Mouse (Mus musculus) forebrain, embryonic 15.5 days (tissue): Measurements from ENCODE around the gene Trak1. TPM values are rescaled to one million over a fixed set of nuclear protein-coding genes. Genes with fewer than 3 reads are reported as not detected.

Experiments used
- ATAC-seq: fragments of 200-750 bp; cut with Nextera tagmentation; replicated peaks from 2 replicates; pipeline ENCODE4 v1.8.0; 2017; ENCODE audit warnings: mild to moderate bottlenecking, moderate TSS enrichment, moderate library complexity
- H3K27ac ChIP-seq: fragments of 300-500 bp; sonication (generic); replicated peaks from 2 replicates; pipeline ENCODE4 v1.5.1; 2015; ENCODE audit warnings: mild to moderate bottlenecking, inconsistent platforms
- H3K27me3 ChIP-seq: fragments of 300-500 bp; sonication (generic); 2 replicates; pipeline ENCODE4 v1.6.1; 2015; ENCODE audit warnings: inconsistent platforms
- H3K36me3 ChIP-seq: fragments of 300-500 bp; sonication (generic); 2 replicates; pipeline ENCODE4 v1.6.1; 2015; ENCODE audit warnings: mild to moderate bottlenecking, inconsistent platforms
- H3K4me1 ChIP-seq: fragments of 300-500 bp; sonication (generic); 2 replicates; pipeline ENCODE4 v1.6.1; 2015; ENCODE audit warnings: inconsistent platforms
- H3K4me2 ChIP-seq: fragments of 300-500 bp; sonication (generic); replicated peaks from 2 replicates; pipeline ENCODE4 v1.6.1; 2015; ENCODE audit warnings: mild to moderate bottlenecking, inconsistent platforms
- H3K4me3 ChIP-seq: fragments of 300-500 bp; sonication (generic); 2 replicates; pipeline ENCODE4 v1.5.1; 2015; ENCODE audit warnings: mild to moderate bottlenecking, inconsistent platforms
- H3K9ac ChIP-seq: fragments of 300-500 bp; sonication (generic); replicated peaks from 2 replicates; pipeline ENCODE4 v1.6.1; 2015; ENCODE audit warnings: mild to moderate bottlenecking, inconsistent platforms
- H3K9me3 ChIP-seq: fragments of 300-500 bp; sonication (generic); 2 replicates; pipeline ENCODE4 v1.6.1; 2016; ENCODE audit warnings: inconsistent platforms
- WGBS: fragments of 180-500 bp; shearing (Covaris S2); methylation state at CpG from one replicate; pipeline ENCODE4 v1.1.7; 2015; ENCODE audit warnings: mixed read lengths; 5-methylcytosine and 5-hydroxymethylcytosine counted together
- polyA plus RNA-seq: library from polyadenylated mRNA; unstranded; fragments of >200 nt; fragmentation: Nextera tagmentation; extraction: Ambion mirVana; gene quantifications from 2 replicates; pipeline ENCODE4 v1.2.1, GENCODE M21; 2015

Gene Trak1
- polyA plus RNA-seq, 1 experiment from 2014 or later: 75.8 TPM

DNA sequence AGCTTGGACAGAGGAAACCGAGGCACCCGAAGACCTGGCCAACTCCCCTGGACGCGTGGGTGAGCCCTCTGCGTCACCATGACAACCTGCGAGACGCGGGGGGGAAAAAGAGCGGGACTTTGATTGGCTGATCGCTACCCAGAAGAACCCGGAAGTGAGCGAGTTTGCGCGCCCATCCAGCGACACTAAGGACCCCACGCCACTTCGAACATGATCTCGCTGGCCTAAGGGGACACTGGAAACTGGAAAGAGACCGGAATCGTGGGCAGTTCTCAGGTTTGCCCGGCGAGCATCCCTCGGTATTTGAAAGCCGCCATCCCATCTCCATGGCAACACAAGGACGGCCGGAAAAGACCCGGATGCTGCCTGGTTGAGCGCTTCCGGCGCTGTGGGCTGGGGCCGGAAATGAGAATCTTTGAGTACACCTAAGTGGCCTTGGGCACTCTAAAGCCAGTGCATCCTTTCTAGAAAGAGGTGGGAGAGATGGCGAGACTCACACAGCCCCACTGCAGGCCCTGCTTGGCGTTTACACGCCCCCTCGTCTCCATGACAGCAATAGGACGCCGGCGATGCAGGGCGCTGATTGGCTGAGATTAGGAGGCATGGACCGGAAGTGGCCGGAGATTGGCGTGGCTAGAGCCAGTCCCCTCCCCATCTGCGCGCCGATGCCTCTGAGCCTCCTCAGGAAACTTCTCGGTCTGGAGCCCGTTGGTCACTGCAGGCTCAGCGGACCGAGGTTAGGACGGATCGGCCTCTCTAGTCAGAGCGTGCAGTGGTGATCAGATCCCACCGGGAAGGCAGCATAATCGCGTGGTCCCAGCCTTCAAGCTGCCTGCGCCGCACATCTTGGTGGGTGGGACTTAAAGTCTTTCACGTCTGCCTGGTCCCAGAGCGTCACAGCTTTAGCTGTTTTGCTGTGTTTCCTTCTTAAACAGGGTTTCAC lies 19.9 kb upstream of the Trak1 start, which contains the start of gene Ulk4:
TSS of gene Ulk4 (minus strand) at position 80 of the 943 bp plus-strand sequence.
- ATAC-seq: peak; percentile 96
- Histone ChIP-seq H3K4me3 (peak within 1 kb of the TSS; percentile 62), H3K4me2 (peak within 1 kb of the TSS; percentile 70), H3K9ac (peak within 1 kb of the TSS; percentile 62), H3K36me3 (no peaks in the 10 kb centered on the region), H3K27me3 (no peaks in the 10 kb centered on the region), H3K9me3 (no peaks in the 10 kb centered on the region), H3K27ac (peak within 1 kb of the TSS; percentile 86), H3K4me1 (peaks cover 21% of the 10 kb centered on the region)
- 0% methylated on average over 59 of the region's 59 CpGs for WGBS

GRCm38 (mm10) chr9:121279216-121279615 lies 18.1 kb upstream of the Trak1 start:
- no peaks in the 10 kb centered on the region for H3K36me3 ChIP-seq
- peaks cover 21% of the 10 kb centered on the region for H3K4me1 ChIP-seq
- H3K4me3 ChIP-seq: no peak overlapping the region
- no peak overlapping the region for H3K9ac ChIP-seq
- WGBS: 84% methylated on average over 5 of the region's 5 CpGs
- H3K4me2 ChIP-seq: no peak overlapping the region
- no peaks in the 10 kb centered on the region for H3K27me3 ChIP-seq
- no peaks in the 10 kb centered on the region for H3K9me3 ChIP-seq
- ATAC-seq: no peak
- H3K27ac ChIP-seq: no peak overlapping the region

DNA sequence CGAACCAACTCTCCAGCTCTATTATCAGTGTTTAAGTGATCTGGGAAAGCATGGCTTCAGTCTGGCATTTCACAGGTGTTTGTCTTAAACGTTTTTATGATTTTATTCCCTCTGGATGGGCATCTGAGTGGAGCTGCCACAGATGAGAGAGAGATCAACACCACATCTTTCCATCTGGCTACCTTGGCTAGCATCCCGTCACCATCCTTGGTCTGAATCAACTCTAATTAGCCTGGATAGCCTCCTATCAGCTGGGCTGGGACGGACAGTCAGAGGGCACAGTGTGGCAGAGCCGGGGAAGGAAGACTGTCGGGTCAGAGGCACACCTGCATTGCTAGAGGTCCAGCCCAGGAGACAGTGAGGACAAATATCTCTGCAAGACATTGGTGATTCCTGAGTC lies 15.4 kb upstream of the Trak1 start:
- H3K4me3 ChIP-seq: no peak overlapping the region
- H3K27ac ChIP-seq: no peak overlapping the region
- H3K4me1 ChIP-seq: peaks cover 19% of the 10 kb centered on the region
- H3K9me3 ChIP-seq: no peaks in the 10 kb centered on the region
- no peak overlapping the region for H3K9ac ChIP-seq
- no peak overlapping the region for H3K4me2 ChIP-seq
- no peak for ATAC-seq
- no peaks in the 10 kb centered on the region for H3K27me3 ChIP-seq
- 88% methylated on average over 6 of the region's 6 CpGs for WGBS
- H3K36me3 ChIP-seq: no peaks in the 10 kb centered on the region

GRCm38 (mm10) chr9:121283620-121284185 lies 13.6 kb upstream of the Trak1 start:
- Histone ChIP-seq H3K9ac (no peak overlapping the region), H3K9me3 (no peaks in the 10 kb centered on the region), H3K27me3 (no peaks in the 10 kb centered on the region), H3K27ac (no peak overlapping the region), H3K4me1 (peaks cover 10% of the 10 kb centered on the region), H3K4me2 (no peak overlapping the region), H3K4me3 (no peak overlapping the region), H3K36me3 (no peaks in the 10 kb centered on the region)
- ATAC-seq: no peak
- WGBS: 98% methylated on average over 6 of the region's 6 CpGs

DNA sequence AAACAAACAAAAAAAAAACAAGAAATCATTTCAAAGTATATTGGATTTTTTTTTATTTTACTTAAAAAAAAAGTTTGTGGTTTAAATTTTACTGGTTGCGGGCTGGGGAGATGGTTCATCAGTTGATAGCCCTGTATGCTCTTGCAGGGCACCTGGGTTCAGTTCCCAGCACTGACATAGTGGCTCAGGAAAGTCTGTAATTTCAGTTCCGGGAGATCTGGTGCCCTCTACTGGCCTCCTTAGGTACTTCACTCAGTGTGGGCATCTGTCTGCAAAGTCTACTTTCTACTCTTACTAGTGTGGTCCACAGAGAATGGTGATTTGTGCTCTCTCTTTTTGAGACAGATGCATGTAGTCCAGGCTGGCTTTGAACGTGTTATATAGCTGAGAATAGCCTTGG lies 12.9 kb upstream of the Trak1 start:
- 97% methylated on average over 3 of the region's 3 CpGs for WGBS
- H3K27me3 ChIP-seq: no peaks in the 10 kb centered on the region
- no peaks in the 10 kb centered on the region for H3K9me3 ChIP-seq
- H3K4me1 ChIP-seq: peaks cover 8% of the 10 kb centered on the region
- H3K9ac ChIP-seq: no peak overlapping the region
- ATAC-seq: no peak
- H3K4me3 ChIP-seq: no peak overlapping the region
- no peak overlapping the region for H3K27ac ChIP-seq
- H3K4me2 ChIP-seq: no peak overlapping the region
- no peaks in the 10 kb centered on the region for H3K36me3 ChIP-seq

DNA sequence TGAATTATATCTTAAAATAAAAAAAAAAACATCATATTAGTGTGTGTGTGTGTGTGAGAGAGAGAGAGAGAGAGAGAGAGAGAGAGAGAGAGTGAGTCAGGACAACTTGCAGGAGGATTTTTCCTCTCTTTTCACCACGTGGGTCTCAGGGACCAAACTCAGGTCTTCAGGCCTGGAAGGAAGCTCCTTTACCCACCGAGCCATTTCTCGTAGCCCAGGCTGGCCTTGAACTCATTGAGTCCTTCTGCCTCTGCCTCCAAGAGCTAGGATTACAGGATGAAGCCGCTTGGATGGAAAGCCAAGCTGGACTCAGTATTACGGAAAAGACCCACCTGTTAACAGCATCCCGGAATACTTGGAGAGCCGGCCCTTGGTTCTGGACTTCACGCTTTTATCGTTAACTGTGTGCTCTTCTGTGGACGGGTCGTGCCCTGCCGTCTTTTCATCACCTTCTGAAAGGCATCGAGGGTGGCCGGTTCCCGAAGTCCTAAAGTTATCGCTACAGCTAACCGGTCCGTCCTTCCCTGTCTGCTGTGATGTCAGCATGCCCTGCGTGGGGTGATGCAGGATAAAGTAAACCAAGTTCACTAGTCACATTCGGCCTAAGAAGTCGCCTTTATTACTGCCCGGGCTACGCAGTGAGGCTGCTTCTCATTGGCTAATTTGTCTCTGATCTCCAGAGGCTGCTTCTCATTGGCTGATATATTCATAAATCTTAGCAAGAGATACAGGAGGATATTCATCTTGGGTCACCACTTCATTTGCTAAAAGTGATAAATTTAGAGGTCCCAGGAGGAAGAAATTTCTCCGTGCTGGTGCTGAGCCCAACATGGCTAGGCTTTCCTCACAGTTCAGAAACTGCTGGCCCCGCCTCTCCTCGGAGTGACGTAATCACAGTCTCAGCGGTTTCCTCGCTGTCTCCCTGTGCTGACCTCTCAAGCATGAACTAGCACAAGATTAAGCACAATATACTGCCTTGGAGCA lies 11.7 kb upstream of the Trak1 start:
- WGBS: 16% methylated on average over 29 of the region's 29 CpGs
- peak; percentile 84 for ATAC-seq
- peak overlapping the region; percentile 48 for H3K4me3 ChIP-seq
- H3K27me3 ChIP-seq: no peaks in the 10 kb centered on the region
- peak overlapping the region; percentile 45 for H3K9ac ChIP-seq
- no peaks in the 10 kb centered on the region for H3K9me3 ChIP-seq
- peak overlapping the region; percentile 61 for H3K4me2 ChIP-seq
- H3K36me3 ChIP-seq: no peaks in the 10 kb centered on the region
- peaks cover 8% of the 10 kb centered on the region for H3K4me1 ChIP-seq
- 0 out of 2 replicates have a peak overlapping the region, but pooled peaks have one; percentile 12 for H3K27ac ChIP-seq

DNA sequence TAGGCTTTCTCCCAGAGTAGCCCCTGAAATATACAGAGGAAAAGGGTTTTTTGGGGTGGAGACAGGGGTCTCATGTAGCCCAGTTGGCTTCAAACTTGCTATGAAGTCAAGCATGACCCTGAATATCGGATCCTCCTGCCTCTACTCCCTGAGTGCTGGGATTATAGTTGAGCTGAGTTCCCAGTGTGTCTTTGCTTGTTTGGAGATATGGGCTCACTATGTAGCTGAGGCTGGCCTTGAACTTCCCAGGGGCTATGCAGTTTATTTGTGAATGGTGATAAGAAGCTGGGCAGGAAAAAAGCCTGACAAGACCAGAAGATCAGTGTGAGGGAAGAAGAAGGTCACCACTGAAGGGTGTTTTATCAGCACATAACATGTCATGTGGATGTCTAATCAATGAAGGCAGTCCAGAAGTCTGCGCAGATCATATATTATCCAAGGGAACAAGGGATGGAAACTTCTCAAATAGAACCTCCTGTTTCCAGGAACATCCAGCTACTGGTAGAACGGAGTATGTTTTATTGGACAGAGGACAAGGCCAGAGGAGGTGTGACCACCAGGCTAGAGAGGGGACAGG lies 10.9 kb upstream of the Trak1 start:
- Histone ChIP-seq H3K36me3 (no peaks in the 10 kb centered on the region), H3K9ac (peak overlapping the region; percentile 45), H3K9me3 (no peaks in the 10 kb centered on the region), H3K4me3 (peak overlapping the region; percentile 48), H3K4me1 (peaks cover 8% of the 10 kb centered on the region), H3K27me3 (no peaks in the 10 kb centered on the region), H3K4me2 (peak overlapping the region; percentile 61), H3K27ac (0 out of 2 replicates have a peak overlapping the region, but pooled peaks have one; percentile 7)
- WGBS: 77% methylated on average over 3 of the region's 3 CpGs
- ATAC-seq: no peak; the same call in none of the 2 replicates

DNA sequence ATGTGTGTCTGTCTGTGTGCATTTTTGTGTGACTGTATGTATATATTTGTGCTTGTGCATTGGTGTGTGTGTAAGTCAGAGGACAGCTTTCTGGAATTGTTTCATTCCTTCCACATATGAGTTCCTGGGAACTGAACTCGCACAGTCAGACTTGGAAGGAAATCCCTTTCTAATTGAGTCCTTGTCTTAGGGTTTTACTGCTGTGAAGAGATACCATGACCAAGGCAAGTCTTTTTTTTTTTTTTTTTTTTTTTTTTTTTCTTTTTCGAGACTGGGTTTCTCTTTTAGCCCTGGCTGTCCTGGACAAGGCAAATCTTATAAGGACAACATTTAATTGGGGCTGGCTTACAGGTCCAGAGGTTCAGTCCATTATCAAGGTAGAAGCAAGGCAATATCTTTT lies 6.0 kb upstream of the Trak1 start:
- no peaks in the 10 kb centered on the region for H3K27me3 ChIP-seq
- no peak for ATAC-seq
- H3K9me3 ChIP-seq: no peaks in the 10 kb centered on the region
- H3K27ac ChIP-seq: no peak overlapping the region
- 94% methylated on average over 2 of the region's 2 CpGs for WGBS
- H3K4me1 ChIP-seq: 0 out of 2 replicates have a peak, but pooled peaks cover under 1% of the 10 kb centered on the region
- H3K9ac ChIP-seq: no peak overlapping the region
- no peak overlapping the region for H3K4me2 ChIP-seq
- no peak overlapping the region for H3K4me3 ChIP-seq
- H3K36me3 ChIP-seq: no peaks in the 10 kb centered on the region

- 83% methylated on average over 7 of the region's 7 CpGs for WGBS
- Histone ChIP-seq H3K27ac (no peak overlapping the region), H3K9me3 (no peaks in the 10 kb centered on the region), H3K27me3 (no peaks in the 10 kb centered on the region), H3K9ac (no peak overlapping the region), H3K4me1 (peaks cover 8% of the 10 kb centered on the region), H3K36me3 (no peaks in the 10 kb centered on the region), H3K4me2 (no peak overlapping the region), H3K4me3 (no peak overlapping the region)
- no peak for ATAC-seq
These were observed 4.1 kb upstream of the Trak1 start for GRCm38 (mm10) chr9:121293187-121293586.

DNA sequence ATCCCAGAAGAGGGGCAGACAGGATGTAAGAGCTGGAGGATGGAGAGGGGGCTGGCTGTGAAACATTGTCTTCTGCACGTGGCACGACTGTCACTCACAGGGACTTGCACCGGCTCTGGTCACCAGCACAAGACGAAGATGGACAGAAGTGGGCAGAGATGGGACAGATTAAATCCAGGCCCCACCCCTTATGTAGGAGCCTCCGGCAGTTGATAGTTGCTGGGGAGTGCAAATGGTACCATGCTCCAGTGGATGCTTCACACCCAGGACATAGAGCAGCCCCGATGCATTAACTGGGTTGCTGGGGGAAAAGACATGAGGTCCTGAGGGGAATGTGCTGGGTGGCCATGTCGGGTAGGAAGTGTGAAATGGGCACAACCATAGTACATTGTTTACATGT lies 2.1 kb upstream of the Trak1 start:
- Histone ChIP-seq H3K4me3 (no peak overlapping the region), H3K9ac (no peak overlapping the region), H3K36me3 (no peaks in the 10 kb centered on the region), H3K4me2 (no peak overlapping the region), H3K27me3 (no peaks in the 10 kb centered on the region), H3K4me1 (peaks cover 29% of the 10 kb centered on the region), H3K9me3 (no peaks in the 10 kb centered on the region), H3K27ac (no peak overlapping the region)
- WGBS: 78% methylated on average over 7 of the region's 7 CpGs
- ATAC-seq: no peak

DNA sequence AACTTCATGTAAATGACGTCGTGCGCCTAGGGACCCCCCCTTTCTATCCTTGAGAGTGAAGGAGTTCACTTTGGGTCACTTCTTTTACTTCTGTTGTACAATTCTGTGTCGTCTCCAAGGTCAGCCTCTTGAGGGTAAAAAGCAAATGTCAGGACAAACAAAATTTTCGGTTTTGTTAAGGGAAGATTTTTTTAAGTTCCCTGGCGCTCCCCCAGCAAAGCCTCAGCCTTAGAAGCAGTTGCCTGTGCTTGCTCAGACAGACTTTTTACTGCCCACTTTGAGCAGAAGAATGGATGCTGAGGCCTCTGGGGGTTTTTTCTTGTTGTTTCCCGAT lies 730 bp downstream of the Trak1 start:
- peak overlapping the region; percentile 80 for H3K4me2 ChIP-seq
- no peaks in the 10 kb centered on the region for H3K27me3 ChIP-seq
- WGBS: 0% methylated on average over 7 of the region's 7 CpGs
- H3K36me3 ChIP-seq: no peaks in the 10 kb centered on the region
- peak overlapping the region; percentile 41 for H3K27ac ChIP-seq
- no peak for ATAC-seq
- H3K4me3 ChIP-seq: peak overlapping the region; percentile 80
- peak overlapping the region; percentile 87 for H3K9ac ChIP-seq
- peaks cover 45% of the 10 kb centered on the region for H3K4me1 ChIP-seq
- H3K9me3 ChIP-seq: no peaks in the 10 kb centered on the region
